Mouse (Mus musculus) 3134 (cell line): ENCODE measurements around the gene Olfr702.

Source experiments
- DNase-seq: peaks from one replicate; pipeline ENCODE4 v3.0.0-alpha.2; 2011; ENCODE audit warnings: low spot score; ENCODE audit not compliant: insufficient read length; ENCODE audit errors: extremely low read depth

The Olfr702 gene

DNA sequence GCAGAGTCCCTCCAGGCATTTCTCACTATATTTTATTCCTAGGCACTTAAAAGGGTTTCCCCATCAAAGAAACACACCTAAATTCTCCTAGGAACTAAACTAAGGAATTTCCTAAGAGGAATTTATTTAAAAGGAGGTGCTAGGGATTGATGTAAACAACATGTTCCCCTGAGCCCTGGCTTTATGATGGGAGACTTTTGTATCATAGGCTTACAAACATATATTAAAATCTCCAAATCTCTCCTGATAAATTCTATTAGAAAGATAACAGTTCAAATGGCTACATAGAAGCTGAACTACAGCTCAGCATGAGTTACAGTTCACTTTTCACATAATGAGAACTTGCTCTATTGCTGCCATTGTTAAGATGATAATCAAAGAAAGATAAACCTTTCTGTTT lies at the start of gene Olfr702:
Gene Olfr702, minus strand, starts transcription at position 101 of the 400 bp plus-strand sequence.
- no peak for DNase-seq

GRCm38 (mm10) chr7:106876791-106877190 lies 43.1 kb upstream of the Olfr702 start, which contains the start of gene Olfr705:
TSS of gene Olfr705 (minus strand) at chr7:106876891.
- DNase-seq = no peak

GRCm38 (mm10) chr7:106862885-106863284 lies 29.2 kb upstream of the Olfr702 start, which contains the start of gene Olfr704:
TSS of gene Olfr704 (plus strand) at chr7:106863185.
- no peak for DNase-seq

GRCm38 (mm10) chr7:106843060-106843459 lies 9.4 kb upstream of the Olfr702 start, which contains the start of gene Olfr703:
TSS of gene Olfr703 (plus strand) at chr7:106843360.
- DNase-seq = no peak

DNA sequence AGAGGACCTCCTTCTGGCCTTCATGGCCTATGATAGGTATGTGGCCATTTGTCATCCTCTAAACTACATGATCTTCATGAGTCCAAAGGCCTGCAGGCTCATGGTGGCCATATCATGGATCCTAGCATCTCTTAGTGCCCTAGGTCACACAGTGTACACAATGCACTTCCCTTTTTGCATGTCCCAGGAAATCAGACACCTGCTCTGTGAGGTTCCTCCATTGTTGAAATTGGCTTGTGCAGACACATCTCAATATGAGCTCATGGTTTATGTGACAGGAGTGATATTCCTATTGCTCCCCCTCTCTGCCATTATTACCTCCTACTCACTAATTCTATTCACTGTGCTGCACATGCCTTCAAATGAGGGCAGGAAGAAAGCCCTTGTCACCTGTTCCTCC lies 15.3 kb downstream of the Olfr702 start:
- DNase-seq = no peak

DNA sequence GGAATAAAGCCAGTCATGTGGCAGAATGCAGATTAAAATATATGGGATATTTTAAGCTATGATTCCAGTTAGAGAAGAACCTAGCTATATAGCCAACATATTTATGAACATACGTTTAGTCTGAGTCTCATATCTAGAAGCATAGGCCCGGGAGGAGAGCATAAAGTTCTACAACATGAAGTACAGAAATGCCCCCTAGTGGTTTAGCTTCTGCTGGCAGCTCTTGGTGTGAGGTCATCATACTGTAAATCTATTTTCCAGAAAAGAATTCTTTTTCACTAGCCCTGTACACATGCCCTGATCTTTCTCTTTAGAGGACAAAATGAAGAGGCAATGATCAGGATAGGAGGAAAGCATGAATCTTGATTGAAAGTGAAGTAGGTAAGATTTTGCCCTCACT lies 17.9 kb downstream of the Olfr702 start:
- DNase-seq = no peak

DNA sequence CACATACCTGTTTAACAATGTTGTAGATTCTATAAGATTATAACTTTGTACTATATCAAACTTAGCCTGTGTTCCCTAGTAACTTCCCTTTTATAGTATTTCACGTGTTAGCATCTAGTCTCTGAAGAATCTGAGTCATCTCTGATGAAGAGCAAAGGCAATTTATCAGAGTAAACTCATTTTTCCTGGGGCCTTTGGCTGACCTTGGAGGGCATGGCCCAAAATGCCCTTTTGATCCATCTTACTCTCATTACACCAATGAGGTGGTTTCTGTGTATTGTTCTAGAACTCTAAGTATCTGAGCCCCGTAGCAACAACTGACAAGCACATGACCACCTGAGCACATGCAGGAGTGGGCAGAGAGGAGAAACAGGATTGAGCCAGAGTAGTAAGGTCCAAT lies 19.9 kb downstream of the Olfr702 start, which contains the start of gene Olfr701:
Gene Olfr701, plus strand, starts transcription at position 301 of the 400 bp plus-strand sequence.
- DNase-seq = no peak

DNA sequence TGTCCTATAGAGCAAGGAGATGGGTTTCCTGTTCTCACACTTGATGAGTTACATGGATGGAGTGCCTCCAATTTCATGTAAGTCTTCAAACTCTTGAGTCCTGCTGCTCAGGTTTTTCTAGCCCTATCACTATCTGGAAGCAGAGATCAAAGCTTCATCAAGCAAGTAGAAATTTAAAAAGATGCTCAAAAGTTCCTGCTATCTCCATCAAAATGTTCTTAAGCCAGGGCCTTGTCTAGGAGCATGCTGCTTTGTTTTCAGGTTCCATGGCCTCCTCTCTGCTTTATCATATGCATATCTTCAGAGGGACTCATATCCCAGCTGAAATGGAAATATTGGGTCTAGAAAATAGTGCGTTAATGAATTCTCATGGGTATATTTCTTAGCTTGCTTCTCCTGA lies 25.0 kb downstream of the Olfr702 start, which contains the start of gene Olfr700:
Gene Olfr700, minus strand, starts transcription at position 101 of the 400 bp plus-strand sequence.
- DNase-seq = no peak

- no peak for DNase-seq
Observed at GRCm38 (mm10) chr7:106793098-106793497, 40.6 kb downstream of the Olfr702 start, which contains the start of gene Olfr699. TSS of gene Olfr699 (minus strand) at chr7:106793198.

DNA sequence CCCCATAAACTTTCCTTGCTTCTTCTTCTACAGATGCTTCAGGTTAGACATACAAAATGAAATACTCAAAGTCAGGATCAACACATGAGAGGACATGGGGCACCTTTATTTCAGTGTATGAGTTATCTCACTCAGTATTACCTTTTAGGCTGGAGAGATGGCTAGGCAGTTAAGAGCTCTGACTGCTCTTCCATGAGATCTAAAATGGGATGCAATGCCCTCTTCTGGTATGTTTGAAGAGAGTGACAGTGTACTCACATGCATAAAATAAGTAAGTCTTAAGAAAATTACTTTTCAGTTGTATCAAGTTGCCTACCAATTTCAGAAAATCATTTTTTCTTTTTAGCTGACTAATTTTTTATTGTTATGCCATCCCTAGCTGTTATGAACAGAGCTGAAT lies 45.4 kb downstream of the Olfr702 start:
- no peak for DNase-seq
